Mouse (Mus musculus) 3134 (cell line): ENCODE measurements around the gene Saa2.

ENCODE experiments used
- DNase-seq: peaks from one replicate; pipeline ENCODE4 v3.0.0-alpha.2; 2011; ENCODE audit warnings: low spot score; ENCODE audit not compliant: insufficient read length; ENCODE audit errors: extremely low read depth

The Saa2 gene

DNA sequence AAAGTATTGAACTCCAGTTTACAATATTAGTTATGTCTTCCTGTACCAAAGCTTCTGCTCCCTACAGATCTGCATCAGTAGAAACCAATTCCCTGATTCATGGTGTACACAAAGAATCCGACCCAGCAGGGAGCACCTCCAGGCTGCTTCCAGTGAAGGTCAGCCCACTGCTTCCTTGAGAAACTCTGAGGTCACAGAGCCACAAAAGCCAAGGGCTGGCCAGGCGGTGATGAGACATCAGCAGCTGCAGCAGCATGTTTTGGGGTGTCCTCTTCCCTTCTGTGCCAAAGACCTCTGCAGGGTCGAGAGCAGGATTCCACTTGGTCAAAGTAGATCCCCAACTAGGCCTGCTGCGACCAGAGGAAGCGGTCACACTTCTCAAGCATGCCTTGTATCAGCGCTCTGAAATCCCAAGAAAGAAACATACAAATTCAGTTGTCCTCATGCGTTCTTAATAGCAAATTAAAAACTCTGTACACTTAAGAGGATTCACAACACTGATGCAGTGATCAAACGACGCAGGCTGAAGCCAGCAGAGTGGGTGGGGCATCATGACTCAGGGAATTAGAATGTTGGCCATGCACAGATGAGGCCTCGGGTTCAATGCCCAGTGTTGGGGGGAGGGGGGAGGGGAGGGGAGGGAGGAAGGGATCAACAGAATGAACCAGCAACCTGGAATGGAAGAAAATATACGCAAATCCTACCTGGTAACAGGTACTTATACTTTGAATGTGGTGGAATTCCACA, 9.6 kb downstream of the Saa2 start:
- peak; percentile 61 for DNase-seq

DNA sequence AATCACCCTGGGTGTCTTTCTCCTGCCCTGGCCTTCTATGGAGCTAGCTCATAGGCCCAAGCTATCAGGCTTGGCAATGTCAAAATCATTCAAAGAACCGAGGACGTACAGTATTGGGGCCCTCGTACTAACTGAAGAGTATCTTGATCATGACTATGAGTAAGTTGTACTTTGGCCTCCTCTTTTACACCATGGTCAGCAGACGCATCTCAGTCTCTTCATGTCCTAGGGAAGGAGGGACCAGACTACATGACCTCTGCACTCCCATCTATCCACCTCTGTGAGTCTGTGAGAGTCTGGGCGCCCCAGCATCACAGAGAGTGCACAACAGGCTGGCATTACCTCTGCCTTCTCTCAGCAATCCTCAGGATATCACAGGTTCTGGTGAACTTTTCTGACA, 11.0 kb downstream of the Saa2 start:
- no peak for DNase-seq

DNA sequence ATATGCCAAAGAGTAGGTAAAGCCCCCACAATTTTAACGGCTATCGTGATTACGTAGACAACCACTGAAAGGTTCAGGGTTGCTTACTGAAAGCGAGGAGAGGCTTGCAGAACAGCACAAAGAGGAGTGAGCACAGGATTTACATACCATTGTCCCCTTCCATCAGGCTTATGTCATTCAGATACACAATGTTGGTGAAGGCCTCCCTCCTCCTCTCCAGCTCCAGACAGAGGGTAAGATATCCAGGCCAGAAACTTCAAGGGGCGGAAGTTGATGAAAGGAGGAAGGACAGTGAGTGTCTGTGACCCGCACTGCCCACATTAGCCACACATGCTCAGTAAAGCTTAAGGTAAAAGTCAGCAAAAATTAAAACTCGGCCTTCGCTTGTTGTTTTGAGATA, 13.1 kb downstream of the Saa2 start:
- no peak for DNase-seq

DNA sequence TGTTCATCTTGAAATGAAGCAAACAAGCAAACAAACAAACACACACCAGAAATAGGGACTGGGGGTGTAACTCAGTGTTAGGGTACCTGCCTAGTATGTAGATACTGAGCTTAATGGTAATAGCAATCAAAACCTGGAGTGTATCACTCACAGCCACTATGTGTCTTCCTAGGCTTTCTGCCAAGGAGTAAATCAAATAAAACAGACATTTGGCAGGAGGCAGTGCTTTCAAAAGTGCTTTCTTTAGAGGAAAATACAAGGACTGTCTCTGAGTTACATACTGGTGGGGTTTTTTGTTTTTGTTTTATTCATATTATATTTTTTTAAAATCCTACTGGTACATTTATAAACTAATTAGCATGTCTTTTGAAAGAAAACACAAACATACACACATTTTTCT, 15.8 kb downstream of the Saa2 start:
- no peak for DNase-seq

DNA sequence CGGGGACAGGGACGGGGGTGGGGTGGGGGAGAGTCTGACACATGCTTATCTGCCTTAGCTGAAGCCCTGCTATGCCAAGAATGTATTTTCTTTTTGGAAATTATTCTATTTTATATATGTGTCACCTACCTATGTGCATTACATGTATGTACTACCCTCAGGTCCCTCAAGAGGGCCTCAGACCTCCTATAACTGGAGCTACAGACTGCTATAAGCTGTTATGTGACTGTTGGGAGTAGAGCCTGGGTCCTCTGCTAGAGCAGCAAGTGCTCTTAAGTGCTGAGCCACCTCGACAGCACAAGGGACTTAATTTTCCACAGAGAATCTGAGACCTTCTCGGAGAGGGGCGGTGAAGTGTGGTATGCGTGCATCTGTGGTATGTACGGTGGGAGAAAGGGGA, 16.9 kb downstream of the Saa2 start:
- DNase-seq: no peak

DNA sequence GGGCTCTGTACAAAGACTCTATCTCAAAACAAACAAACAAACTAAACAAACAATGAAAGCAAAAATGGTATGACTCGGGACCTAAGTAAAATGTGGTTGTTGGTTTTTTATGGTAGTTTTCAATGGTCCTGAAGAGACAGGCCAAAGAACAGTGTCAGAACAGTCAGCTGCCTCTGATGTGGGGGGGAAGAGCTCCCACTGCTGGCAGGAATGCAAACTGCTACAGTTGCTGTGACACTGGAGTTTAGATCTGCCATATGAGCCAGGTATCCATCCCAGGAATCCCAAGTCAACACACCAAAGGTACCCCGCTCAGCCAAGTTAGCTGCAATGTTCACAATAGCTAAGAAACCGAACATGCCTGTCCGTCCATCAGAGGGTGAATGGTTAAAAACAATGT, 19.1 kb downstream of the Saa2 start:
- peak; percentile 18 for DNase-seq

DNA sequence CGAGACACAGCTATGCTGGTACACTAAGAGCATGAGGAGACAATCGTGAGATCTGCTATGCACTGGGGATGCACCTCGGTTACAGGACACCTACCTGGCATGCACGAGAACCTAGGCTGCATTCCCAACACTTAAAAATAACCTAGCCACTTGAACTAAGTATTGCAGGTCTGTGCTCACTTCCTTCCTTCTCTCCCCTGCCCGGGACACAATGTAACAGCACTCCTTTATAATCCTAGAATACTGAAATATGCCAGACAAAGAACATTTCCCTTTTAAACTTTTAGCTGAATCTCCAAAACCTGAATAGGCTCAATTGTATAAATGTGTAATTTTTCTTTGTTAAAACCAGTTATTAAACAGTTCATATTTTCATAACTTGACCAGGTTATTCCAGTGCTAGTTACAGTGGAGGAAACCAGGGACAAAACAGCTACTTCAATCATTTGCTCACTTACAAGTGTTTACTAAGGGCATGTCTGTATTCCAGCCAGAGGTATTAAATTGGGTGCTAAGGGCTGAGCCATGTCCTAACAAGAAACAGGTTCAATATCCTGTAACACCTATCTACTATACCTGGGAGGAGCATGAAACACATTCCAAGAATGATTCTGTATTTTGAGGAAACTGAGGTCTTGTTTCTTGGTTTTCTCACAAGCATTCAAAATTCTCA, 37.7 kb downstream of the Saa2 start:
- DNase-seq: no peak

DNA sequence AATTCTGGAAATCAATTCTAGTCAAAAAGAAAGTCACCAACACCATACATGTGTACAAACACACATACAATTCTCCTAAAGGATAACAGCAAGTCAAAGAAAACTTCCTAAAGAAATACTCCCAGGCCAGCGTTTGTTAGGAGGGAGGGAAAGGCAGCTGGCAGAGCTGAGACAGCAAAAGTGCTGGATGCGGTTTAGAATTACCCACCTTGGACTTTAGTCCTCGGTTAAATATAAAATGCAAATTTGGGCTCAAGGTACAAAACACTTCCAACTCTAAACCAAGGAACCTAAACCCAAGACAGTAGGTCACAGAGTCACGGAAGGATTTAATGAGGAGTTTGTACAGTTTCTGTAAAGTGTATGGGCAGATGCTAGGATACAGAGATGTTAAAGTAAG, 42.3 kb downstream of the Saa2 start:
- DNase-seq: no peak

DNA sequence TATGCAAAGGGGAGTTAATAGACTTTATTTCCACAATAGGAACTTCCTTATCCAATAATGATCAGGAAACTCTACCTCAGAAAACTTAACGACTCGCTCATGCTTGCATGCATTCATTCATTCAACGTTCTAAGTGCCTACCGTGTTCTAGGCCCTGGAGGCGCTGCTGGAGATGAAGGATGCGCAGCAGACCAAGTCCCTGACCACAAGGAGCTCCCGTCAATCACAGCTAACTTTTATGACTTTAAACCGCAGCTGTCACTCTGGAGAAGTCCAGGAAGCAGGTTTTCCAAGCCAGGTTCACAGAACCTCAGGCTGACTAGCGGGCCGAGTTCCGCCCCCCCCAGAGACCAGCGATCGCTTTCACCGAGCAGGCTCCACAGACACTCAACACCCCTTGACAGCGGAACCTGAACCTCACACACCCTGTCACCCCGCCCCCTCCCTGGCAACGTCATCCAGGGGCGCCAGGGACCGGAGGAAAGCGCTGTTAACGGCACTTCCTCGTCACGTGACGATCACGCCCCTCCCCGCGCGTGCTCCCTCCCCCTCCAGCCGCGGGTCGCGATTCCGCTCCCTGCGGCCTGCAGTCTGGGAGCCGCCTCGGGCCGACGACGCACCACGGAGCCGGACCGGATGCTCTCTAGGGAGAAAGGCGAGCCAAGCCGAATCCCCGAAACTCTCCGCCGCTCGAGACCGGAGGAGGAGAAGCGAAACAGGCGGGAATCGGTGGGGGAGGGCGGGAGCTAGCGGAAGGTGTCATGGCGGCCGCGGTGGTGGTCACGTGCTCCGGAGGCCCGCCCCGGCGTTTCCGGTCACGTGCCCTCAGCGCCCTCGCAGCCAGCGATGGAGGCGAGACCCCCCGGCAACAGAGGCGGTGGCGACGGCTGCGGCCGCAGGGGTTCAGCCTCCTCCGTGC, 44.0 kb downstream of the Saa2 start, which contains the start of the genes Hps5 and Gtf2h1:
Gene Hps5 (minus strand): TSS at position 778 of the 919 bp plus-strand sequence.
Gene Gtf2h1 (plus strand): TSS at position 817 of the 919 bp plus-strand sequence.
- DNase-seq: peak; percentile 96

DNA sequence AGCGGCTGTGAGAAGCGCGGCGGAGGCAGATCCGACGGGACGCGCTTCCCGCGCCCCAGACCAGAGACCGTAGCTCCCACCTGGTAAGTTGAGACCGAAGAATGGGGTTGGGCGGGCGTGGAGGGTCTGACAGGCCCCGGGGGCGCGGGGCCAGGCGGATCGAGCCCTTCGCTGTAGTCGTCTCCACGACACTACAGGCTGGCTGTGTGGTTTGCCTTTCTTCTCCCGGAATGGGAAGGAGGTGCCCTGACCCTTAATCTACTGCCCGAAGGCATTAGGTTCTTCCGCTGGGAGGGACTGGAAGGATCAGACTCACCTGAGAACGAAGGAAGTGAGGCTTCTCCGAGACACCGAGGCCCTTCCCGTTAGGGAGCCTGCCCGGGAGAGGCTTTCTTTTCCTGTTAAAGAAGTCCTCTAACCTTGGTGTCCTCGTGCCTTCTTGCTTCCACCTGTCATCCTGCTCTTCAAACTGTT, 44.7 kb downstream of the Saa2 start:
- no peak for DNase-seq

DNA sequence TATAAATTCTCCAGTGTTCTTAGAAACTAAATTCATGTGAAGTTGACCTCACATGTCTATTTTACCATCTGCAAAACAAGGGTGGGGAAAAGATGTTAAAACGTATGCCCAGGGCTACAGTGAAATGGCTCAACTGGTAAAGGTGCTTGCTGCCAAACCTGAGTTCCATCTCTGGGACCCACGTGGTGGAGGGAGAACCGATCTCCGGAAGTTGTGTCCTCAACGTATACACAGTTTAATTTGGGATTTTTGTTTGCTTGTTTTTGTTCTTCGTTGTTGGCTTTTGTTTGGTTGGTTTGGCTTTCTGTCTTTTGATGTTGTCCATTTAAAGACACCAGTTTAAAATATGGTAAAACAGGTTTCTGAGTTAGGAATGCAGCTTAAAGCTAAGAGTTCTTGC, 45.2 kb downstream of the Saa2 start:
- no peak for DNase-seq
